Mouse (Mus musculus): Measurements from ENCODE around the gene Slc35b4. TPM values are rescaled to one million over a fixed set of nuclear protein-coding genes. Genes with fewer than 3 reads are reported as not detected.

Slc35b4 gene
- polyA plus RNA-seq, 2 experiments from 2014 or later, result 24.4 to 29.2 TPM

- no peak for ATAC-seq
Observed at GRCm38 (mm10) chr6:34124401-34124800, 52.5 kb downstream of the Slc35b4 start.

GRCm38 (mm10) chr6:34116838-34117478 lies 60.0 kb downstream of the Slc35b4 start:
- ATAC-seq, result no peak

GRCm38 (mm10) chr6:34111406-34111805 lies 65.5 kb downstream of the Slc35b4 start:
- ATAC-seq, result no peak

DNA sequence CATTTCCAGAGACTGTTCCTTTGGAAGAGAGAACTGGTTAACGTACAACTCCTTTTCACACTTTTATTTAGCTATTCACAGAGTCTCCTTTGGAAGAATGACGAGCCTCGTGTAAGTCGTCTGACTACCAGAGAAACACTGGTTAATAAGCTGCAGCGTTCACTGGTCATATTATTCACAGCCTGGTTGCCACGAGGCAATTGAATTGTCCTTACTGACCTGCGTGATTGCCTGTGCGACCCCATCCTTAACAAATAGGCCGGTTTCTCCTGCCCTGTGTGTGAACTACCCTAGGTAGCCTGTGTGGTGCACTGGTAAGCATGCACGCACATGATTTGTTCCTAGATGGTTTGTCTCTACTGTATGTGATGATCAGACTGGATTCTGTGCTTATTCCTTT lies 66.3 kb downstream of the Slc35b4 start:
- no peak for ATAC-seq

Other genes with a start within 250 kb of the Slc35b4 start
- not detected for gene Lrguk, start 147.7 kb downstream of the Slc35b4 start, polyA plus RNA-seq (2017; shearing (Covaris generic))
- gene Akr1b3, start 140.4 kb upstream of the Slc35b4 start, polyA plus RNA-seq (2017; shearing (Covaris generic)), result 100 to 1,000 TPM; 356 to 448 TPM
- not detected for gene Akr1b8, start 177.0 kb upstream of the Slc35b4 start, polyA plus RNA-seq (2017; shearing (Covaris generic))
- 10 to 100 TPM; 45.4 to 45.5 TPM for gene Akr1b10, start 207.1 kb upstream of the Slc35b4 start, polyA plus RNA-seq (2017; shearing (Covaris generic))
- gene Akr1b7, start 235.2 kb upstream of the Slc35b4 start, polyA plus RNA-seq (2017; shearing (Covaris generic)), result not detected

All from activated CD4-positive, CD25-positive, alpha-beta regulatory T cell, adult 4 months (primary cell).